Mouse (Mus musculus) CH12.LX (cell line): ENCODE measurements around the gene Rpl11.

ENCODE experiments used
- CHD2 ChIP-seq: IDR thresholded peaks from 2 replicates; pipeline ENCODE4 v1.6.1; 2011; ENCODE audit warnings: low read length, improper control_type of control experiment
- CTCF ChIP-seq, 2 experiments: IDR thresholded peaks in 1 of 2; conservative IDR thresholded peaks in 1 of 2; 2 replicates each; pipeline ENCODE4 v1.5.1; 2011 to 2012; ENCODE audit warnings: low read depth in 2 of 2, low read length in 2 of 2, improper control_type of control experiment in 1 of 2, inconsistent platforms in 1 of 2, mild to moderate bottlenecking in 1 of 2, moderate library complexity in 1 of 2
- E2F4 ChIP-seq: IDR thresholded peaks from 2 replicates; pipeline ENCODE4 v1.6.1; 2011; ENCODE audit warnings: low read depth, low read length, improper control_type of control experiment; ENCODE audit not compliant: insufficient replicate concordance
- ELF1 ChIP-seq: IDR thresholded peaks from 2 replicates; pipeline ENCODE4 v1.6.1; 2014; ENCODE audit warnings: low read depth, mild to moderate bottlenecking, inconsistent platforms, low read length, improper control_type of control experiment
- EP300 ChIP-seq: IDR thresholded peaks from 2 replicates; pipeline ENCODE4 v1.6.1; 2011; ENCODE audit warnings: low read length, improper control_type of control experiment
- ETS1 ChIP-seq: conservative IDR thresholded peaks from 2 replicates; pipeline ENCODE4 v1.6.1; 2012; ENCODE audit warnings: low read depth, mild to moderate bottlenecking, inconsistent platforms, low read length, improper control_type of control experiment, moderate library complexity
- IRF4 ChIP-seq: IDR thresholded peaks from 2 replicates; pipeline ENCODE4 v1.6.1; 2014; ENCODE audit warnings: low read depth, mild to moderate bottlenecking, inconsistent platforms, low read length, improper control_type of control experiment
- JUND ChIP-seq: conservative IDR thresholded peaks from 2 replicates; pipeline ENCODE4 v1.6.1; 2011; ENCODE audit warnings: low read depth, low read length, improper control_type of control experiment
- NELFE ChIP-seq: IDR thresholded peaks from 2 replicates; pipeline ENCODE4 v1.6.1; 2011; ENCODE audit warnings: low read depth, low read length, improper control_type of control experiment
- POLR2A ChIP-seq: IDR thresholded peaks from 2 replicates; pipeline ENCODE4 v1.6.1; 2011; ENCODE audit warnings: low read depth, mild to moderate bottlenecking, improper control_type of control experiment, low read length
- RCOR1 ChIP-seq: conservative IDR thresholded peaks from 2 replicates; pipeline ENCODE4 v1.6.1; 2012; ENCODE audit warnings: low read depth, mild to moderate bottlenecking, inconsistent platforms, low read length, improper control_type of control experiment
- USF1 ChIP-seq: IDR thresholded peaks from 2 replicates; pipeline ENCODE4 v1.6.1; 2014; ENCODE audit warnings: low read depth, mild to moderate bottlenecking, inconsistent platforms, low read length, improper control_type of control experiment
- ZNF384 ChIP-seq: IDR thresholded peaks from 2 replicates; pipeline ENCODE4 v1.6.1; 2012; ENCODE audit warnings: low read depth, low read length, improper control_type of control experiment, inconsistent platforms

- TF ChIP-seq CTCF (conservative IDR thresholded peaks at IDR 0.05 in 1 of 2, IDR thresholded peaks at IDR 0.05 in 1 of 2; ENCODE audit: low read depth in 2 of 2, low read length in 2 of 2) (no peak), RCOR1 (no peak), NELFE (no peak), POLR2A (no peak), ZNF384 (no peak), IRF4 (no peak), JUND (no peak), ELF1 (no peak), E2F4 (no peak), EP300 (no peak), CHD2 (no peak), USF1 (no peak), ETS1 (no peak)
These were observed 45.2 kb upstream of the Rpl11 start for GRCm38 (mm10) chr4:136098446-136098845.
